Mouse (Mus musculus): ENCODE data around the gene Safb2.

GRCm38 (mm10) chr17:56587773-56588172, 3.4 kb upstream of the Safb2 start:
- TF ChIP-seq CTCF (IDR thresholded peaks at IDR 0.05; ENCODE audit: low read depth) (no peak), EP300 (IDR thresholded peaks at IDR 0.05; ENCODE audit: low read depth) (no peak)

Data from liver, embryonic 14.5 days (tissue).